Mouse (Mus musculus): ENCODE results near the gene Rsrc2.
"Not testable (repeated sequence)": the region's sequence is repeated elsewhere in the genome, so short reads cannot be mapped to it uniquely, and the experiment has no call there.

Gene Rsrc2

GRCm38 (mm10) chr5:123749065-123750064, at the start of gene Rsrc2, which contains the start of gene Kntc1:
Rsrc2 (minus strand) TSS chr5:123749414.
Kntc1 (plus strand) TSS chr5:123749716.
- peak; percentile 94 for DNase-seq (ENCODE audit: extremely low read depth, insufficient read length, low spot score)

- DNase-seq (ENCODE audit: extremely low read depth, insufficient read length, low spot score), result no peak
Measured at GRCm38 (mm10) chr5:123793081-123793480, 43.9 kb upstream of the Rsrc2 start.

- DNase-seq (ENCODE audit: extremely low read depth, insufficient read length, low spot score), result no peak
Measured at GRCm38 (mm10) chr5:123788976-123789375, 39.8 kb upstream of the Rsrc2 start.

- DNase-seq (ENCODE audit: extremely low read depth, insufficient read length, low spot score), result no peak
Measured at GRCm38 (mm10) chr5:123781864-123782263, 32.6 kb upstream of the Rsrc2 start.

- DNase-seq (ENCODE audit: extremely low read depth, insufficient read length, low spot score), result no peak
Measured at GRCm38 (mm10) chr5:123780716-123781115, 31.5 kb upstream of the Rsrc2 start.

- no peak for DNase-seq (ENCODE audit: extremely low read depth, insufficient read length, low spot score)
Measured at GRCm38 (mm10) chr5:123773441-123773840, 24.2 kb upstream of the Rsrc2 start.

GRCm38 (mm10) chr5:123766455-123766854, 17.2 kb upstream of the Rsrc2 start:
- DNase-seq (ENCODE audit: extremely low read depth, insufficient read length, low spot score), result not testable (repeated sequence)

GRCm38 (mm10) chr5:123765506-123765905, 16.3 kb upstream of the Rsrc2 start:
- no peak for DNase-seq (ENCODE audit: extremely low read depth, insufficient read length, low spot score)

- no peak for DNase-seq (ENCODE audit: extremely low read depth, insufficient read length, low spot score)
Measured at GRCm38 (mm10) chr5:123748339-123749064, 712 bp downstream of the Rsrc2 start.

GRCm38 (mm10) chr5:123747604-123748003, 1.6 kb downstream of the Rsrc2 start:
- DNase-seq (ENCODE audit: extremely low read depth, insufficient read length, low spot score), result no peak

- DNase-seq (ENCODE audit: extremely low read depth, insufficient read length, low spot score), result no peak
Measured at GRCm38 (mm10) chr5:123746253-123746652, 3.0 kb downstream of the Rsrc2 start.

GRCm38 (mm10) chr5:123744358-123744757, 4.9 kb downstream of the Rsrc2 start:
- no peak for DNase-seq (ENCODE audit: extremely low read depth, insufficient read length, low spot score)

GRCm38 (mm10) chr5:123730981-123731380, 18.2 kb downstream of the Rsrc2 start:
- DNase-seq (ENCODE audit: extremely low read depth, insufficient read length, low spot score), result no peak

GRCm38 (mm10) chr5:123723816-123724215, 25.4 kb downstream of the Rsrc2 start:
- DNase-seq (ENCODE audit: extremely low read depth, insufficient read length, low spot score), result not testable (repeated sequence)

GRCm38 (mm10) chr5:123720328-123721311, 28.6 kb downstream of the Rsrc2 start, which contains the start of gene Zcchc8:
Zcchc8 (minus strand) TSS chr5:123721100.
- peak; percentile 91 for DNase-seq (ENCODE audit: extremely low read depth, insufficient read length, low spot score)

GRCm38 (mm10) chr5:123714622-123715021, 34.6 kb downstream of the Rsrc2 start:
- no peak for DNase-seq (ENCODE audit: extremely low read depth, insufficient read length, low spot score)

- no peak for DNase-seq (ENCODE audit: extremely low read depth, insufficient read length, low spot score)
Measured at GRCm38 (mm10) chr5:123713782-123714181, 35.4 kb downstream of the Rsrc2 start.

- no peak for DNase-seq (ENCODE audit: extremely low read depth, insufficient read length, low spot score)
Measured at GRCm38 (mm10) chr5:123709571-123709970, 39.6 kb downstream of the Rsrc2 start.

GRCm38 (mm10) chr5:123708598-123708997, 40.6 kb downstream of the Rsrc2 start:
- DNase-seq (ENCODE audit: extremely low read depth, insufficient read length, low spot score), result no peak

GRCm38 (mm10) chr5:123700625-123701024, 48.6 kb downstream of the Rsrc2 start:
- peak; percentile 67 for DNase-seq (ENCODE audit: extremely low read depth, insufficient read length, low spot score)
